Mouse (Mus musculus): Measurements from ENCODE around the gene Elk1. TPM values are rescaled to one million over a fixed set of nuclear protein-coding genes. Genes with fewer than 3 reads are reported as not detected.

The Elk1 gene
- polyA plus RNA-seq (2014; fragmentation: Nextera tagmentation; extraction: Ambion mirVana), result 9.4 and 9.8 TPM in 2 replicates

- peak; percentile 82 for DNase-seq (ENCODE audit: low spot score)
- no peaks in the 10 kb centered on the region for H3K9me3 ChIP-seq (ENCODE audit: control insufficient read depth, low read length)
- peak; percentile 97 for ATAC-seq (ENCODE audit: insufficient number of reproducible peaks, low FRiP score, low TSS enrichment, low read depth)
- H3K4me2 ChIP-seq (ENCODE audit: low read depth, severe bottlenecking), result peak within 1 kb of the TSS; percentile 37
- H3K4me1 ChIP-seq (ENCODE audit: control insufficient read depth, insufficient read depth, low read length), result no peaks in the 10 kb centered on the region
- no peaks in the 10 kb centered on the region for H3K36me3 ChIP-seq (ENCODE audit: control insufficient read depth, insufficient read depth, low read length)
- no peak within 1 kb of the TSS for H3K27ac ChIP-seq (replicated peaks; ENCODE audit: low read depth, low read length)
- peak within 1 kb of the TSS; percentile 57 for H3K9ac ChIP-seq (ENCODE audit: low read length)
- H3K27me3 ChIP-seq (ENCODE audit: control insufficient read depth, insufficient read depth, low read length), result no peaks in the 10 kb centered on the region
- peak within 1 kb of the TSS; percentile 52 for H3K4me3 ChIP-seq (ENCODE audit: low read depth, low read length)
- 16% methylated on average over 30 of the region's 30 CpGs for WGBS
Observed at GRCm38 (mm10) chrX:20950191-20950880, at the start of gene Elk1. TSS of gene Elk1 (minus strand) at chrX:20950608.

- ATAC-seq (ENCODE audit: insufficient number of reproducible peaks, low FRiP score, low TSS enrichment, low read depth) (no peak), DNase-seq (ENCODE audit: low spot score) (no peak)
- Histone ChIP-seq H3K27ac (replicated peaks; ENCODE audit: low read depth, low read length) (no peak overlapping the region), H3K27me3 (ENCODE audit: control insufficient read depth, insufficient read depth, low read length) (no peaks in the 10 kb centered on the region), H3K4me2 (ENCODE audit: low read depth, severe bottlenecking) (no peak overlapping the region), H3K36me3 (ENCODE audit: control insufficient read depth, insufficient read depth, low read length) (no peaks in the 10 kb centered on the region), H3K4me1 (ENCODE audit: control insufficient read depth, insufficient read depth, low read length) (no peaks in the 10 kb centered on the region), H3K9me3 (ENCODE audit: control insufficient read depth, low read length) (no peaks in the 10 kb centered on the region), H3K9ac (ENCODE audit: low read length) (no peak overlapping the region), H3K4me3 (ENCODE audit: low read depth, low read length) (no peak overlapping the region)
- WGBS, result 70% methylated on average over 1 of the region's 1 CpGs
Observed at GRCm38 (mm10) chrX:20980901-20981300, 30.5 kb upstream of the Elk1 start.

- ATAC-seq (ENCODE audit: insufficient number of reproducible peaks, low FRiP score, low TSS enrichment, low read depth), result peak; percentile 94
- Histone ChIP-seq H3K4me2 (ENCODE audit: low read depth, severe bottlenecking) (peak within 1 kb of the TSS; percentile 36), H3K9ac (ENCODE audit: low read length) (peak within 1 kb of the TSS; percentile 37; the same call in 1 of the 2 replicates), H3K9me3 (ENCODE audit: control insufficient read depth, low read length) (no peaks in the 10 kb centered on the region), H3K4me3 (ENCODE audit: low read depth, low read length) (peak within 1 kb of the TSS; percentile 41), H3K4me1 (ENCODE audit: control insufficient read depth, insufficient read depth, low read length) (no peaks in the 10 kb centered on the region), H3K36me3 (ENCODE audit: control insufficient read depth, insufficient read depth, low read length) (no peaks in the 10 kb centered on the region), H3K27ac (replicated peaks; ENCODE audit: low read depth, low read length) (no peak within 1 kb of the TSS), H3K27me3 (ENCODE audit: control insufficient read depth, insufficient read depth, low read length) (no peaks in the 10 kb centered on the region)
- WGBS, result 18% methylated on average over 57 of the region's 57 CpGs
- DNase-seq (ENCODE audit: low spot score), result peak; percentile 90
Observed at GRCm38 (mm10) chrX:20961477-20962378, 11.3 kb upstream of the Elk1 start, which contains the start of gene Uxt. TSS of gene Uxt (minus strand) at chrX:20962017.

GRCm38 (mm10) chrX:20946055-20946454, 4.4 kb downstream of the Elk1 start:
- no peaks in the 10 kb centered on the region for H3K9me3 ChIP-seq (ENCODE audit: control insufficient read depth, low read length)
- no peaks in the 10 kb centered on the region for H3K4me1 ChIP-seq (ENCODE audit: control insufficient read depth, insufficient read depth, low read length)
- H3K4me3 ChIP-seq (ENCODE audit: low read depth, low read length), result no peak overlapping the region
- no peak overlapping the region for H3K27ac ChIP-seq (replicated peaks; ENCODE audit: low read depth, low read length)
- H3K4me2 ChIP-seq (ENCODE audit: low read depth, severe bottlenecking), result no peak overlapping the region
- H3K36me3 ChIP-seq (ENCODE audit: control insufficient read depth, insufficient read depth, low read length), result no peaks in the 10 kb centered on the region
- no peaks in the 10 kb centered on the region for H3K27me3 ChIP-seq (ENCODE audit: control insufficient read depth, insufficient read depth, low read length)
- DNase-seq (ENCODE audit: low spot score) (peak; percentile 37), ATAC-seq (ENCODE audit: insufficient number of reproducible peaks, low FRiP score, low TSS enrichment, low read depth) (no peak)
- 25% methylated on average over 4 of the region's 4 CpGs for WGBS
- H3K9ac ChIP-seq (ENCODE audit: low read length), result no peak overlapping the region

- no peaks in the 10 kb centered on the region for H3K4me1 ChIP-seq (ENCODE audit: control insufficient read depth, insufficient read depth, low read length)
- no peak overlapping the region for H3K27ac ChIP-seq (replicated peaks; ENCODE audit: low read depth, low read length)
- H3K9ac ChIP-seq (ENCODE audit: low read length), result no peak overlapping the region
- H3K4me3 ChIP-seq (ENCODE audit: low read depth, low read length), result no peak overlapping the region
- 83% methylated on average over 1 of the region's 1 CpGs for WGBS
- H3K9me3 ChIP-seq (ENCODE audit: control insufficient read depth, low read length), result no peaks in the 10 kb centered on the region; the same call in 1 of the 2 replicates
- no peak for DNase-seq (ENCODE audit: low spot score)
- no peak overlapping the region for H3K4me2 ChIP-seq (ENCODE audit: low read depth, severe bottlenecking)
- no peaks in the 10 kb centered on the region for H3K27me3 ChIP-seq (ENCODE audit: control insufficient read depth, insufficient read depth, low read length)
- H3K36me3 ChIP-seq (ENCODE audit: control insufficient read depth, insufficient read depth, low read length), result peaks cover 2% of the 10 kb centered on the region
- no peak for ATAC-seq (ENCODE audit: insufficient number of reproducible peaks, low FRiP score, low TSS enrichment, low read depth)
Observed at GRCm38 (mm10) chrX:20931963-20932362, 18.4 kb downstream of the Elk1 start.

- no peaks in the 10 kb centered on the region for H3K27me3 ChIP-seq (ENCODE audit: control insufficient read depth, insufficient read depth, low read length)
- ATAC-seq (ENCODE audit: insufficient number of reproducible peaks, low FRiP score, low TSS enrichment, low read depth) (no peak), DNase-seq (ENCODE audit: low spot score) (no peak)
- H3K4me3 ChIP-seq (ENCODE audit: low read depth, low read length), result no peak within 1 kb of the TSS
- H3K4me2 ChIP-seq (ENCODE audit: low read depth, severe bottlenecking), result no peak within 1 kb of the TSS
- H3K9me3 ChIP-seq (ENCODE audit: control insufficient read depth, low read length), result no peaks in the 10 kb centered on the region; the same call in 1 of the 2 replicates
- no peak within 1 kb of the TSS for H3K9ac ChIP-seq (ENCODE audit: low read length)
- no peak within 1 kb of the TSS for H3K27ac ChIP-seq (replicated peaks; ENCODE audit: low read depth, low read length)
- 93% methylated on average over 1 of the region's 1 CpGs for WGBS
- no peaks in the 10 kb centered on the region for H3K4me1 ChIP-seq (ENCODE audit: control insufficient read depth, insufficient read depth, low read length)
- peaks cover 2% of the 10 kb centered on the region for H3K36me3 ChIP-seq (ENCODE audit: control insufficient read depth, insufficient read depth, low read length)
Observed at GRCm38 (mm10) chrX:20931364-20931763, 19.0 kb downstream of the Elk1 start, which contains the start of gene Cfp. TSS of gene Cfp (minus strand) at chrX:20931555.

GRCm38 (mm10) chrX:20929859-20930258, 20.5 kb downstream of the Elk1 start:
- H3K9me3 ChIP-seq (ENCODE audit: control insufficient read depth, low read length), result no peaks in the 10 kb centered on the region; the same call in 1 of the 2 replicates
- H3K27me3 ChIP-seq (ENCODE audit: control insufficient read depth, insufficient read depth, low read length), result no peaks in the 10 kb centered on the region
- DNase-seq (ENCODE audit: low spot score) (no peak), ATAC-seq (ENCODE audit: insufficient number of reproducible peaks, low FRiP score, low TSS enrichment, low read depth) (no peak)
- no peaks in the 10 kb centered on the region for H3K36me3 ChIP-seq (ENCODE audit: control insufficient read depth, insufficient read depth, low read length)
- H3K27ac ChIP-seq (replicated peaks; ENCODE audit: low read depth, low read length), result no peak overlapping the region
- H3K4me2 ChIP-seq (ENCODE audit: low read depth, severe bottlenecking), result no peak overlapping the region
- H3K9ac ChIP-seq (ENCODE audit: low read length), result no peak overlapping the region
- WGBS, result 89% methylated on average over 1 of the region's 1 CpGs
- H3K4me1 ChIP-seq (ENCODE audit: control insufficient read depth, insufficient read depth, low read length), result no peaks in the 10 kb centered on the region
- no peak overlapping the region for H3K4me3 ChIP-seq (ENCODE audit: low read depth, low read length)

- Histone ChIP-seq H3K9ac (ENCODE audit: low read length) (no peak overlapping the region), H3K9me3 (ENCODE audit: control insufficient read depth, low read length) (no peaks in the 10 kb centered on the region; the same call in 1 of the 2 replicates), H3K4me2 (ENCODE audit: low read depth, severe bottlenecking) (no peak overlapping the region), H3K27me3 (ENCODE audit: control insufficient read depth, insufficient read depth, low read length) (no peaks in the 10 kb centered on the region), H3K27ac (replicated peaks; ENCODE audit: low read depth, low read length) (no peak overlapping the region), H3K36me3 (ENCODE audit: control insufficient read depth, insufficient read depth, low read length) (no peaks in the 10 kb centered on the region), H3K4me1 (ENCODE audit: control insufficient read depth, insufficient read depth, low read length) (no peaks in the 10 kb centered on the region), H3K4me3 (ENCODE audit: low read depth, low read length) (no peak overlapping the region)
- DNase-seq (ENCODE audit: low spot score) (no peak), ATAC-seq (ENCODE audit: insufficient number of reproducible peaks, low FRiP score, low TSS enrichment, low read depth) (no peak)
Observed at GRCm38 (mm10) chrX:20924976-20925375, 25.4 kb downstream of the Elk1 start.
